Mouse (Mus musculus) adrenal gland, adult 18-20 months (tissue): ENCODE measurements around the gene Gid8. TPM values are rescaled to one million over a fixed set of nuclear protein-coding genes. Genes with fewer than 3 reads are reported as not detected.
"Not testable (repeated sequence)": the region's sequence is repeated elsewhere in the genome, so short reads cannot be mapped to it uniquely, and the experiment has no call there.

Experiments
- DNase-seq, 2 experiments: peaks; one replicate each; pipeline ENCODE4 v3.0.0; 2021 to 2022; ENCODE audit warnings: low spot score in 2 of 2
- total RNA-seq, 2 experiments: library from RNA; stranded (reverse); gene quantifications; 1 replicate in 1 of 2; 2 replicates in 1 of 2; pipeline ENCODE4 v1.2.3; 2021

Gene Gid8
- total RNA-seq, 2 experiments from 2014 or later: 50.0 to 60.2 TPM

GRCm38 (mm10) chr2:180709023-180709922 is 644 bp upstream of the Gid8 start:
- DNase-seq: no peak

- DNase-seq: no peak
Measured at GRCm38 (mm10) chr2:180710276-180711155, 599 bp downstream of the Gid8 start.

GRCm38 (mm10) chr2:180711527-180711926 is 1.6 kb downstream of the Gid8 start:
- DNase-seq: no peak

DNA sequence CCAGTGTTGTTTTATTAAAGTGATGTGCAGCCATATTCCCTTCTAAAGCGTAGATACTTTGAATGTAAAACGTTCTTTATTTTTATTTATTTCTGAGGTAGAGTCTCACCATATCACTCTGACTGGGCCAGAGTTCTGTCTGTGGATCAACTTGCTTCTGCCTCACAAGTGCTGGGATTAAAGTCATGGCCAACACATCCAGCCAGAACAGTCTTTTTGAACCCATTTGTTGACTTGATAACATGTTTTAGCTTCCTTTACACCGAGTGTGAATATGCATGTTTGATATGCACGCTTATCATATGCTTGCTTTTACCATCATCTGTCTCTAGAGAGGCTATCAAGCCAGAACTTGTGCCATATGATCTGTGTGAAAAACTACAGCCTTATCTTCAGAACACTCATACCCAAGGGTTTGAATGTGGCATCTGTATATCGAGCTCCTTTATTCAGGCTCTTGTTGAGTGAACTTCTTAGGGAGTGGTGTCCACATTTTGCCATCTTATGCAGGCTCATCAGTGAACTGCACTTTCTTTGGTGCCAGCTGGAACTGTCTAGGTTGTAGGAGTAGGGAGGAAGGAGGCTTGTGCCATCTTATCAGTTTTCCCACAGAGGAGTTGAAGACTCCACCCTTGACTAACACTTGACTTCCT is 2.2 kb downstream of the Gid8 start:
- no peak for DNase-seq

- DNase-seq: not testable (repeated sequence)
Measured at GRCm38 (mm10) chr2:180722748-180723147, 12.8 kb downstream of the Gid8 start.

GRCm38 (mm10) chr2:180723865-180724264 is 13.9 kb downstream of the Gid8 start:
- DNase-seq: no peak

DNA sequence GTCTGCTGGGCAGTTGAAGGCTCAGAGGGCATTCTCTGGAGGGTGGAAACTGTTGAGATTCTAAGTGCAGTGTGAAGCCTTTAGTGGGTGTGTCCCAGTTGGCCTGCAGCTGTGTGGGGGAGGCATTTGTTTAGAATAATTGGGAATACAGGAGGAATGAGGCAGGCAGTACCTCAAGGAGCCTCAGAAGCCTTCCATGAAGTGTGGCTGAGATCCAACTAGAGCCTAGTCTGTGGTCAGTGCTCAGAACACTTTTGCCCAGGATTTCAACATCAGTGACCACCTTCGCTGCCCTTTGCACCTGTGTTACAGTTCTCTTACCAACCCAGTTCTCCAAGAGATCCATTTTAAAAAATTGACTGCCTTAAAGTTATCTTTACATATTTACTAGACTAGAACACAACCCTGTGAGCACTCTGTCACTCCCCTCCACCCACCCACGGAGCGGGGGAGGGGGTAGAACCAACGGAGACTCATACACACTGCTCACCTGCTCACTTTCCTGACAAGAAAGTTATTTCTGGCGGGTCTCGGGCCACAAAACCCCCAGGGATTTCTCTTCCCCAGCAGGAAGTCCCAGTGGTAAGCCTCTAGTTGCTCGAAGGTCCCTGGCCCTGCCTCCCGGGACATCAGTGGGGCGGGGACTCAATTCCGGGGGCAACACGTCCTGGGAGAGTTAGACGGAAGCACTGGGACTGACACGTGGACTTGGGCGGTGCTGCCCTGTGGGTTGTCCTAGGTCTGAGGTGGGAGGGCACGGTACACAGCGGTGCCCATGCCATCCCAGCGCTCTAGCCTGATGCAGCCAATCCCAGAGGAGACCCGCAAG is 14.9 kb downstream of the Gid8 start, which contains the start of gene Slc17a9:
Gene Slc17a9, plus strand, starts transcription at position 679 of the 829 bp plus-strand sequence.
- DNase-seq: peak; percentile 30 to 52

DNA sequence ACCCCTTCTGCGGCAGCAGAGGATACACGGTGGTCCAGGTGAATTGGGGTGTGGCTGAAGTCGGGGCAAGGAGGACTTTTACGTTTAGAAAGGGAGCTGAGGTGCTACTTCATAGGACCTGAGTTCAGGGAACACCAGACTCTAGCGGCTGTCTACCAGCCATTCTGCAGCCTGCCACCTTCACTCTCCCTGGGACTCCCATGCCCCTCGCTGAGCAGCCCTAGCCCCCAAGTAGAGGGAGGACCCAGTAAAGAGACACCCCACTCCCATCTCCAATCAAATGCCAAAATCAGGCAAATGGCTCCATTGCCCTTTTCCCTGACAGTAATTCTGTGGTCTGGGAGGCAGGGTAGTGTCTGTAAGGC is 15.5 kb downstream of the Gid8 start:
- DNase-seq: no peak

DNA sequence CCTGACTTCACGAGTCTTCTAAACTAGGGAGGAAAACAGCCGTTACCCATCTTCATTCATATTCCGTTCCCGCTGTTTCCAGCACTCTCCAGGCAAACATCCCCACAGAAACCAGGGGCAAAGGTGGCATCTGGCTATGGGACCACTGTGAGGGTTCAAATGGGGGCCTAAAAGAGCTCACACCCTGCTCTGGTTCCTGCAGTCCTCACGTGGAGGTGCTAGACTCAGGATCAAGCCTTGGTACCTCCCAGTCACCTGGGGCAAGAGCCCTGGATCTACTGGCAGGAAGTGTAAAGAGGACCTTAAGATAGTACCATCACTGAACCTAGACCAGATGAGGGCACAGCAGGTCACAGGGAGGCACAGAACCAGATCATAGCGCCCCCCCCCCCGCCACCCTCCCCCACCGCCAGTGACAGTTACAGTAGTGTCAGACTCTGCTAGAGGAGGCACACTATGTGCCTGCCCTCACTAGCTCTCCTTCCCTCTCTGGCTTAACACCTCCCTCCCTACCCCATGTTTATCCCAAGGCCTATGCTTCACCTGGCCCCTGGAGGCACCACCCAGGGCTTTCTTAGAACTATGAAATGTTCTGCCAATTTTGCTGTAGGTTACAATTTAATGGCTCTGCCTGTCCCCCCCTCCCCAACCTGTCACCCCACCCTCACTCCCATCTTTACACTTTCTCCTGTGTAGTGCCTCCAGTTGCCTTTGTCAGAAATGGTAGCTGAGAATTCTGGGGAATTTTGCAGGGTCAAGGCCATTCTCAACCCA is 16.1 kb downstream of the Gid8 start:
- DNase-seq: no peak

DNA sequence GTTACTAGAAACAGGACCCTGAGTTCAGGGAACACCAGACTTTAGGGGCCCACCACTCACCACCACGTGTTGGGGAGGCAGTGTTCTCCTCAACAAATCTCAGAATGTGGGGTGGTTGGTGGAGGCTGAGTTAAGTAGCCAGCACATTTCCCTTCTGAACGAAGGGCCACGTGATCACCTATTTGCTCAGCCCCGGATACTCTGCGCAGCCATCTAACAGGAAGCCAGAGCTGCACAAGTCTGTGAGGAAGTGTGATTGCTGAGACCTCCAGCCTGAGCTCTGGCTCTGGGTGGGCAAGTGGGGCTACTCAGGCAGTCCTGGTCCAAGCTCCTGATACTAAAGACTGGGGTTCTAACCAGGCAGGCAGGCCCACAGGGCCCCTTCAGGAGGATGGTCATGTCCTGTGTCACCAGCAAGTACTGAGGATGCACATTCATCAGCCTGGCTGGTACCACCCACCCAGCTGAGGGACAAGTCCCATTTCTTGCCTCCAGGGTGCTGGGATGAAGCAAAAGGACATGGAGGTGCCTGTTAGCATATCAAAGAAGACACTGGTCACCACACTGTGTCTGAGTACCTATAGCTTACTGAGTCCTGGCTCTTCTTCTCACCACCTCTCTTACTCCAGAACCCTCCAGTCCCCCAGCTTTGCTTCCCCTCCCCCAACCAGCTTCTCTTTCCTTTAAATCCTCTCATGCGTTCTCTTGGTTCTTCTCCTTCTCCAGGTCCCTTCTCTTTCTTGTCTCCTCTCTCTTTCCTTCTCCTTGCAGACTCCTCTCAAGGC is 16.9 kb downstream of the Gid8 start:
- no peak for DNase-seq

- no peak for DNase-seq
Measured at GRCm38 (mm10) chr2:180727613-180728021, 17.7 kb downstream of the Gid8 start.

- peak in 1 of 2 experiments; percentile 23 for DNase-seq
Measured at GRCm38 (mm10) chr2:180731036-180731435, 21.1 kb downstream of the Gid8 start.

DNA sequence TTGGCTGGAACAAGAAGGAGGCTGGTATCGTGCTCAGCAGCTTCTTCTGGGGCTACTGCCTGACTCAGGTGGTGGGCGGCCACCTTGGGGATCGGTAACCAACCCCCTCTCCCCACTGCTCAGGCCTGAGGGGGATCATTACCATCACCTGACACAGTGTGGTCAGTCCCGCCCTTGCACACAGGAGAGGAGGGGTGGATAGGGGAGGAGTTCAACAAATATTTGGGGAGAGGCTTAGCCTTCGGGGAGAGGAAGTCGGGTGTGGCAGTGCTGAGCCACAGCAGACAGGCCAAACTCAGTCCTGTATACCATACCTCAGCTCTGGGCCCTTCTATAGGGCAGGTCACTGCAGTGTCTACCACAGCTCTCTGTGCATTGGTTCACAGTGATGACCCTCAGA is 22.1 kb downstream of the Gid8 start:
- no peak for DNase-seq

GRCm38 (mm10) chr2:180735232-180735631 is 25.3 kb downstream of the Gid8 start:
- DNase-seq: no peak

- no peak for DNase-seq
Measured at GRCm38 (mm10) chr2:180737984-180738383, 28.1 kb downstream of the Gid8 start.

DNA sequence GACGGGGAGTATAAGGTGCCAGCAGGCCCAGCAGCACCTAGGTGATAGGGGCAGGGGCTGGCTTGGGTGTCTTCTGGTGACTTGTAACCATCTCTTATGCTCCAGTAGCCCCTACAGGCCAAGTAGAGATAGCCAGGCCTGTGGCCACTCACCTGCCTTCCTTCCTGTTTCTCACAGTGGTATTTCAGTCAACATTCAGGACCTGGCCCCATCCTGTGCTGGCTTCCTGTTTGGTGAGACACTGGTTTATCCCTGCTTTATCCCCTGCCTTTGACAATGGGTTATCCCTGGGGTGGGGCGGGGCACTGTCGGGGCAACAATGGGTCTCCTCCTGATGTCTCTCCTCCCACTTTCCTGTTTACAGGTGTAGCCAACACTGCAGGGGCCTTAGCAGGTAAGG is 30.4 kb downstream of the Gid8 start:
- no peak for DNase-seq

DNA sequence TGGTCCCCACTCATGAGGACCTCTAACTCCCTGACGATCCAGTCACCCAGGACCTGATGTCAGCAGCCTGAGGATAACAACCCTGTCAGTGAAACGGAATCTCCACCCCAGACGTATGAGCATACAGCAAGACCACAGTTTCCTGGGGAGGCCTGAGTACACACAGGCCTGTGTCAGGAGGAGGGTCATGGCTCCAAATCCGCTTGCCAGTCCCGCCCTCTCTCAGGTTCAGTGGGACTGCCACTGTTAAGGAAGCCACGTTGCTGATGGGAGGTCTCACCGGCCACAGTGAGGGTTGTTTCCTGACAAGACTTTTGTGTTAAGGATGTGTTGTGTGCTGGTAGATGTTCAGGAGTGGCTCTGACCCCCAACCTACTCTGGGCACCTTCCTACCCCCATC is 31.5 kb downstream of the Gid8 start:
- DNase-seq: no peak

- DNase-seq: no peak
Measured at GRCm38 (mm10) chr2:180742820-180743219, 32.9 kb downstream of the Gid8 start.

DNA sequence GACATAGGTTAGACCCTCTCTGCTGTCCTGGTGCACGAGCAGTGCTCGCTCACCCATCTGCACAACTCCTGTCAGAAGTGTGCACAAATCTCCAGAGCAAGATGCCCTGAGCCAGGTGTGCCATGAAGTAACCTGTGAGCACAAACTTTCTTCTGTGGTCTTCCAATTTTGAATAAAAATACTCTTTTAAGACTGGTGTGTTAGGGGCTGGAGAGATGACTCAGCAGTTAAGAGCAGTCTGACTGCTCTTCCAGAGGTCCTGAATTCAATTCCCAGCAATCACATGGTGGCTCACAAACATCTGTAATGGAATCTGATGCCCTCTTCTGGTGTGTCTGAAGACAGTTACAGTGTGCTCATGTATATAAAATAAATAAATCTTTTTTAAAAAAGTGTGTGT is 33.4 kb downstream of the Gid8 start:
- no peak for DNase-seq
